Mouse (Mus musculus) MEL (cell line): ENCODE data around the gene Timm13.

ENCODE experiments used
- CTCF ChIP-seq, 3 experiments: IDR thresholded peaks in 2 of 3; conservative IDR thresholded peaks in 1 of 3; 2 replicates each; pipeline ENCODE4 v1.5.1; 2011 to 2012; ENCODE audit warnings: low read length in 3 of 3, low read depth in 2 of 3, mild to moderate bottlenecking in 2 of 3, improper control_type of control experiment in 1 of 3, inconsistent platforms in 1 of 3, mixed read lengths in 1 of 3, moderate library complexity in 1 of 3; ENCODE audit not compliant: control insufficient read depth in 1 of 3, insufficient read depth in 1 of 3, poor library complexity in 1 of 3, severe bottlenecking in 1 of 3
- HCFC1 ChIP-seq: IDR thresholded peaks from 2 replicates; pipeline ENCODE4 v1.6.1; 2012; ENCODE audit warnings: low read depth, mild to moderate bottlenecking, inconsistent platforms, low read length, improper control_type of control experiment, moderate library complexity
- MAX ChIP-seq: IDR thresholded peaks from 2 replicates; pipeline ENCODE4 v1.6.1; 2011; ENCODE audit warnings: low read length, improper control_type of control experiment
- MAZ ChIP-seq: IDR thresholded peaks from 2 replicates; pipeline ENCODE4 v1.6.1; 2012; ENCODE audit warnings: low read depth, mild to moderate bottlenecking, inconsistent platforms, low read length, improper control_type of control experiment
- MEF2A ChIP-seq: IDR thresholded peaks from 2 replicates; pipeline ENCODE4 v1.6.1; 2014; ENCODE audit warnings: low read depth, mild to moderate bottlenecking, inconsistent platforms, low read length, improper control_type of control experiment; ENCODE audit not compliant: poor library complexity, insufficient replicate concordance, severe bottlenecking; ENCODE audit errors: extremely low read depth
- MYC ChIP-seq: IDR thresholded peaks from 2 replicates; pipeline ENCODE4 v1.6.1; 2011; ENCODE audit warnings: low read depth, mild to moderate bottlenecking, low read length, improper control_type of control experiment, moderate library complexity
- POLR2A ChIP-seq, 2 experiments: IDR thresholded peaks; 2 replicates each; pipeline ENCODE4 v1.6.1; 2011 to 2012; ENCODE audit warnings: low read length in 2 of 2, mild to moderate bottlenecking in 2 of 2, control low read depth in 1 of 2, improper control_type of control experiment in 1 of 2, low read depth in 1 of 2, moderate library complexity in 1 of 2; ENCODE audit not compliant: control insufficient read depth in 1 of 2, insufficient read depth in 1 of 2, poor library complexity in 1 of 2
- USF1 ChIP-seq: IDR thresholded peaks from 2 replicates; pipeline ENCODE4 v1.6.1; 2014; ENCODE audit warnings: low read depth, mild to moderate bottlenecking, inconsistent platforms, low read length, improper control_type of control experiment, moderate library complexity
- ZKSCAN1 ChIP-seq: IDR thresholded peaks from 2 replicates; pipeline ENCODE4 v1.6.1; 2012; ENCODE audit warnings: low read depth, mild to moderate bottlenecking, inconsistent platforms, low read length, improper control_type of control experiment, moderate library complexity
- ZMIZ1 ChIP-seq: IDR thresholded peaks from 2 replicates; pipeline ENCODE4 v1.6.1; 2012; ENCODE audit warnings: low read depth, mild to moderate bottlenecking, inconsistent platforms, low read length, improper control_type of control experiment, moderate library complexity

- TF ChIP-seq ZKSCAN1 (no peak), MAX (no peak), MAZ (no peak), POLR2A (IDR thresholded peaks at IDR 0.05; ENCODE audit: control insufficient read depth in 1 of 2, insufficient read depth in 1 of 2, low read depth in 1 of 2, low read length in 2 of 2, poor library complexity in 1 of 2) (no peak), HCFC1 (no peak), ZMIZ1 (no peak), MYC (no peak), CTCF (IDR thresholded peaks at IDR 0.05 in 2 of 3, conservative IDR thresholded peaks at IDR 0.05 in 1 of 3; ENCODE audit: control insufficient read depth in 1 of 3, insufficient read depth in 1 of 3, low read depth in 2 of 3, low read length in 3 of 3, poor library complexity in 1 of 3, severe bottlenecking in 1 of 3) (no peak), MEF2A (no peak), USF1 (no peak)
Observed at GRCm38 (mm10) chr10:80950314-80950713, 49.5 kb upstream of the Timm13 start.
